Mouse (Mus musculus) MEL (cell line): ENCODE results near the gene Ccdc152. TPM values are rescaled to one million over a fixed set of nuclear protein-coding genes. Genes with fewer than 3 reads are reported as not detected.

Experiments
- DNase-seq: peaks from one replicate; pipeline ENCODE4 v3.0.0; 2011; ENCODE audit warnings: low read depth, low spot score
- H3K27ac ChIP-seq: 2 replicates; pipeline ENCODE4 v1.5.1; 2012; ENCODE audit warnings: low read depth, mild to moderate bottlenecking, control low read depth, low read length, moderate library complexity; ENCODE audit not compliant: control insufficient read depth
- H3K27me3 ChIP-seq, 2 experiments: fragments of 150-350 bp in 1 of 2; sonication (generic) in 1 of 2; 2 replicates each; pipeline ENCODE4 v1.6.1; 2012; ENCODE audit warnings: low read length in 2 of 2, mild to moderate bottlenecking in 2 of 2, improper control_type of control experiment in 1 of 2, moderate library complexity in 1 of 2; ENCODE audit not compliant: insufficient read depth in 2 of 2, control insufficient read depth in 1 of 2
- H3K36me3 ChIP-seq, 2 experiments: 2 replicates each; pipeline ENCODE4 v1.6.1; 2012 to 2014; ENCODE audit warnings: low read length in 2 of 2, improper control_type of control experiment in 1 of 2, inconsistent platforms in 1 of 2, mild to moderate bottlenecking in 1 of 2; ENCODE audit not compliant: insufficient read depth in 2 of 2, control insufficient read depth in 1 of 2
- H3K4me1 ChIP-seq, 2 experiments: fragments of 150-350 bp in 1 of 2; sonication (generic) in 1 of 2; 2 replicates each; pipeline ENCODE4 v1.6.1; 2012; ENCODE audit warnings: low read length in 2 of 2, improper control_type of control experiment in 1 of 2, mild to moderate bottlenecking in 1 of 2; ENCODE audit not compliant: insufficient read depth in 2 of 2, control insufficient read depth in 1 of 2
- H3K4me3 ChIP-seq, 2 experiments: fragments of 150-350 bp in 1 of 2; sonication (generic) in 1 of 2; 2 replicates each; pipeline ENCODE4 v1.5.1; 2012; ENCODE audit warnings: low read depth in 2 of 2, low read length in 2 of 2, mild to moderate bottlenecking in 2 of 2, moderate library complexity in 2 of 2, control low read depth in 1 of 2, improper control_type of control experiment in 1 of 2; ENCODE audit not compliant: control insufficient read depth in 1 of 2, insufficient read depth in 1 of 2
- H3K79me2 ChIP-seq: 2 replicates; pipeline ENCODE4 v1.6.1; 2012; ENCODE audit warnings: mild to moderate bottlenecking, low read length, moderate library complexity; ENCODE audit not compliant: control insufficient read depth, poor library complexity, insufficient read depth
- H3K9ac ChIP-seq: 2 replicates; pipeline ENCODE4 v1.6.1; 2012; ENCODE audit warnings: low read depth, mild to moderate bottlenecking, control low read depth, low read length, moderate library complexity; ENCODE audit not compliant: control insufficient read depth, poor library complexity, severe bottlenecking
- H3K9me3 ChIP-seq: fragments of 150-350 bp; sonication (generic); replicated peaks from 2 replicates; pipeline ENCODE4 v1.6.1; 2012; ENCODE audit warnings: mild to moderate bottlenecking, low read length, improper control_type of control experiment, moderate library complexity; ENCODE audit not compliant: insufficient read depth
- BHLHE40 ChIP-seq: IDR thresholded peaks from 2 replicates; pipeline ENCODE4 v1.6.1; 2012; ENCODE audit warnings: low read depth, mild to moderate bottlenecking, inconsistent platforms, low read length, improper control_type of control experiment, borderline replicate concordance
- CHD1 ChIP-seq: IDR thresholded peaks from 2 replicates; pipeline ENCODE4 v1.6.1; 2012; ENCODE audit warnings: low read depth, mild to moderate bottlenecking, inconsistent platforms, low read length, improper control_type of control experiment
- ETS1 ChIP-seq: IDR thresholded peaks from 2 replicates; pipeline ENCODE4 v1.6.1; 2012; ENCODE audit warnings: low read depth, mild to moderate bottlenecking, inconsistent platforms, low read length, improper control_type of control experiment, moderate library complexity
- GABPA ChIP-seq: IDR thresholded peaks from 2 replicates; pipeline ENCODE4 v1.6.1; 2012; ENCODE audit warnings: low read depth, mild to moderate bottlenecking, inconsistent platforms, low read length, improper control_type of control experiment, moderate library complexity
- JUND ChIP-seq: IDR thresholded peaks from 2 replicates; pipeline ENCODE4 v1.6.1; 2011; ENCODE audit warnings: low read depth, mild to moderate bottlenecking, improper control_type of control experiment, low read length
- MAFK ChIP-seq: IDR thresholded peaks from 2 replicates; pipeline ENCODE4 v1.6.1; 2011; ENCODE audit warnings: low read depth, mild to moderate bottlenecking, low read length, improper control_type of control experiment, borderline replicate concordance
- MAX ChIP-seq: IDR thresholded peaks from 2 replicates; pipeline ENCODE4 v1.6.1; 2011; ENCODE audit warnings: low read length, improper control_type of control experiment
- MAZ ChIP-seq: IDR thresholded peaks from 2 replicates; pipeline ENCODE4 v1.6.1; 2012; ENCODE audit warnings: low read depth, mild to moderate bottlenecking, inconsistent platforms, low read length, improper control_type of control experiment
- MXI1 ChIP-seq: IDR thresholded peaks from 2 replicates; pipeline ENCODE4 v1.6.1; 2011; ENCODE audit warnings: mild to moderate bottlenecking, low read depth, low read length, improper control_type of control experiment
- NRF1 ChIP-seq: IDR thresholded peaks from 2 replicates; pipeline ENCODE4 v1.6.1; 2014; ENCODE audit warnings: low read depth, mild to moderate bottlenecking, inconsistent platforms, low read length, improper control_type of control experiment, moderate library complexity; ENCODE audit not compliant: poor library complexity, insufficient read depth, severe bottlenecking
- POLR2A ChIP-seq, 2 experiments: IDR thresholded peaks; 2 replicates each; pipeline ENCODE4 v1.6.1; 2011 to 2012; ENCODE audit warnings: low read length in 2 of 2, mild to moderate bottlenecking in 2 of 2, control low read depth in 1 of 2, improper control_type of control experiment in 1 of 2, low read depth in 1 of 2, moderate library complexity in 1 of 2; ENCODE audit not compliant: control insufficient read depth in 1 of 2, insufficient read depth in 1 of 2, poor library complexity in 1 of 2
- POLR2AphosphoS2 ChIP-seq: IDR thresholded peaks from 2 replicates; pipeline ENCODE4 v1.6.1; 2011; ENCODE audit warnings: low read length, improper control_type of control experiment
- POLR2AphosphoS5 ChIP-seq: IDR thresholded peaks from 2 replicates; pipeline ENCODE4 v1.6.1; 2012; ENCODE audit warnings: low read depth, borderline replicate concordance, mild to moderate bottlenecking, inconsistent platforms, low read length, moderate library complexity, mixed read lengths
- SIN3A ChIP-seq: IDR thresholded peaks from 2 replicates; pipeline ENCODE4 v1.6.1; 2012; ENCODE audit warnings: low read length, improper control_type of control experiment, inconsistent platforms
- SMC3 ChIP-seq: IDR thresholded peaks from 2 replicates; pipeline ENCODE4 v1.6.1; 2011; ENCODE audit warnings: low read depth, low read length, improper control_type of control experiment
- TAL1 ChIP-seq: IDR thresholded peaks from 2 replicates; pipeline ENCODE4 v1.6.1; 2012; ENCODE audit warnings: mild to moderate bottlenecking, inconsistent platforms, low read length, moderate library complexity, mixed read lengths
- USF2 ChIP-seq, 2 experiments: IDR thresholded peaks; 2 replicates each; pipeline ENCODE4 v1.6.1; 2011 to 2012; ENCODE audit warnings: improper control_type of control experiment in 2 of 2, low read length in 2 of 2, borderline replicate concordance in 1 of 2, inconsistent platforms in 1 of 2, low read depth in 1 of 2, mild to moderate bottlenecking in 1 of 2; ENCODE audit not compliant: insufficient read depth in 1 of 2
- ZKSCAN1 ChIP-seq: IDR thresholded peaks from 2 replicates; pipeline ENCODE4 v1.6.1; 2012; ENCODE audit warnings: low read depth, mild to moderate bottlenecking, inconsistent platforms, low read length, improper control_type of control experiment, moderate library complexity
- ZNF384 ChIP-seq: IDR thresholded peaks from 2 replicates; pipeline ENCODE4 v1.6.1; 2012; ENCODE audit warnings: low read depth, mild to moderate bottlenecking, inconsistent platforms, low read length, improper control_type of control experiment
- polyA plus RNA-seq, 2 experiments: library from polyadenylated mRNA; stranded (reverse) in 1 of 2; unstranded in 1 of 2; fragments of >175 nt in 1 of 2; fragments of >200 nt in 1 of 2; gene quantifications; 2 replicates each; pipeline versions ENCODE4 v1.2.1 to v1.2.4; 2012; ENCODE audit warnings: low replicate concordance in 2 of 2, low read depth in 1 of 2; ENCODE audit not compliant: insufficient read length in 2 of 2, insufficient read depth in 1 of 2, missing spikeins in 1 of 2
- total RNA-seq: library from RNA; depleted of rRNA; stranded (reverse); fragments of 300-350 nt; gene quantifications from 2 replicates; pipeline ENCODE4 v1.2.3, GENCODE M21; 2012

Ccdc152 gene
- total and polyA plus RNA-seq, 3 experiments, result not detected

DNA sequence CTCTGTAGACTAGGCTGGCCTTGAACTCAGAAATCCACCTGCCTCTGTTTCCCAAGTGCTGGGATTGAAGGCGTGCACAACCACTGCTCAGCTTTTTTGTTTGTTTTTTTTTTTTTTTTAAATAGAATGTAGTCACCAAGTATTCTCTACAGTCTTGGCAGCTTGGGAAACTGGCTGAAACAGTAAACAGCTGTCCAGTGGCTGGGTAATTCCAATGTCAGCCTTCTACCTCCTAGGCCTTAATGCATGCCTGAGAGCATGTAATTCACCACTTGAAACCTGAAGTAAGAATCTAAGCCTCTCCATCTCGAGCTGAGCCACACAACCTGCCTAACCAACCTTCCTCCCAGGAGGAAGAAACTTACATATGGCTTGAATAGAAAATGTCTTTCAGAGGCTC, 13.3 kb upstream of the Ccdc152 start:
- no peaks in the 10 kb centered on the region for H3K36me3 ChIP-seq
- no peak overlapping the region for H3K27ac ChIP-seq
- H3K27me3 ChIP-seq, result no peaks in the 10 kb centered on the region
- DNase-seq, result no peak
- H3K9ac ChIP-seq, result no peak overlapping the region
- TF ChIP-seq MAZ (no peak), SIN3A (no peak), ETS1 (no peak), ZNF384 (no peak), JUND (no peak), POLR2AphosphoS5 (no peak), POLR2AphosphoS2 (no peak), TAL1 (no peak), GABPA (no peak), BHLHE40 (no peak), POLR2A (IDR thresholded peaks at IDR 0.05; ENCODE audit: control insufficient read depth in 1 of 2, insufficient read depth in 1 of 2, low read depth in 1 of 2, low read length in 2 of 2, poor library complexity in 1 of 2) (no peak), MXI1 (no peak), SMC3 (no peak), MAX (no peak), ZKSCAN1 (no peak)
- H3K79me2 ChIP-seq, result no peaks in the 10 kb centered on the region
- no peak overlapping the region for H3K4me3 ChIP-seq
- H3K9me3 ChIP-seq, result no peaks in the 10 kb centered on the region
- H3K4me1 ChIP-seq, result no peaks in the 10 kb centered on the region

DNA sequence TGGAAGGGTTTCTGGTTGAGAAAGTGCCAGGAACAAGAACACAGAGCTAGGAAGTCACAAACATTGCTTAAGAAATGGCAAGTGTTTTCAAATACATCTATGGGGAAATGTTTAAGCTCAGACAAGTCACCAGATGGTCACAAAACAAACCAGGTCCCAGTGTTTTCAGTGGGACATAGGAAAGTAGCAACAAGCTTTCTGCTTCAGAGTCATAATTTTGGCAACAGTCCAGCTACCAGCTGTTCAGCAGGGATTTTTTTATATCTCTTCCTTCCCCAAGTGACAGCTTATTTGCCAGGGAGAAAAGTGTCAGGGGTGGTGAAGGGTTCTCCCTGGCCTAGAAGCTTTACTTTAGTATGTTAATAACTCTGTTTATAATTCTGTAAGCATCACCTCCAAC, 9.6 kb upstream of the Ccdc152 start:
- TF ChIP-seq MAFK, result no peak
- TF ChIP-seq USF2 (IDR thresholded peaks at IDR 0.05; ENCODE audit: borderline replicate concordance in 1 of 2, insufficient read depth in 1 of 2, low read depth in 1 of 2, low read length in 2 of 2), result no peak
- TF ChIP-seq CHD1, result no peak
- TF ChIP-seq ZKSCAN1, result no peak
- TF ChIP-seq NRF1, result no peak
- no peaks in the 10 kb centered on the region for H3K36me3 ChIP-seq
- H3K27ac ChIP-seq, result no peak overlapping the region

More for the DNA sequence above, 9.6 kb upstream of the Ccdc152 start:
- DNase-seq, result no peak
- Histone ChIP-seq H3K27me3 (no peaks in the 10 kb centered on the region), H3K4me1 (no peaks in the 10 kb centered on the region), H3K79me2 (no peaks in the 10 kb centered on the region), H3K9me3 (no peaks in the 10 kb centered on the region), H3K4me3 (no peak overlapping the region), H3K9ac (no peak overlapping the region)
